Mouse (Mus musculus) retina, adult 2 months (tissue): Measurements from ENCODE around the gene Idnk.
A peak's percentile ranks its signal among the peaks of the same experiment; 100 is the strongest.

ENCODE experiments used
- DNase-seq: peaks from one replicate; pipeline ENCODE4 v3.0.0-alpha.2; 2012; ENCODE audit warnings: low read depth, low spot score

Gene Idnk

GRCm38 (mm10) chr13:58157447-58158098 lies at the start of gene Idnk:
TSS of gene Idnk (plus strand) at chr13:58157649.
- peak; percentile 80 for DNase-seq

GRCm38 (mm10) chr13:58111306-58111705 lies 46.1 kb upstream of the Idnk start:
- no peak for DNase-seq

GRCm38 (mm10) chr13:58112191-58112590 lies 45.3 kb upstream of the Idnk start:
- no peak for DNase-seq

- no peak for DNase-seq
These were observed 44.8 kb upstream of the Idnk start for GRCm38 (mm10) chr13:58112601-58113041.

- DNase-seq: no peak
These were observed 44.2 kb upstream of the Idnk start, which contains the start of gene Klhl3 for GRCm38 (mm10) chr13:58113061-58113900. TSS of gene Klhl3 (minus strand) at chr13:58113592.

GRCm38 (mm10) chr13:58115227-58115626 lies 42.2 kb upstream of the Idnk start:
- DNase-seq: no peak

- no peak for DNase-seq
These were observed 40.6 kb upstream of the Idnk start for GRCm38 (mm10) chr13:58116801-58117200.

GRCm38 (mm10) chr13:58117318-58118017 lies 40.0 kb upstream of the Idnk start:
- no peak for DNase-seq

GRCm38 (mm10) chr13:58122786-58123297 lies 34.6 kb upstream of the Idnk start:
- no peak for DNase-seq

- DNase-seq: no peak
These were observed 34.1 kb upstream of the Idnk start for GRCm38 (mm10) chr13:58123381-58123780.

GRCm38 (mm10) chr13:58124278-58124677 lies 33.2 kb upstream of the Idnk start:
- DNase-seq: no peak

- no peak for DNase-seq
These were observed 32.5 kb upstream of the Idnk start for GRCm38 (mm10) chr13:58124989-58125388.

- DNase-seq: peak; percentile 45
These were observed 31.3 kb upstream of the Idnk start for GRCm38 (mm10) chr13:58126126-58126525.

GRCm38 (mm10) chr13:58126862-58127765 lies 30.3 kb upstream of the Idnk start:
- DNase-seq: no peak

GRCm38 (mm10) chr13:58127766-58128361 lies 29.6 kb upstream of the Idnk start:
- peak; percentile 32 for DNase-seq

- DNase-seq: peak; percentile 91
These were observed 29.1 kb upstream of the Idnk start, which contains the start of gene Hnrnpa0 for GRCm38 (mm10) chr13:58128396-58128767. TSS of gene Hnrnpa0 (minus strand) at chr13:58128556.

GRCm38 (mm10) chr13:58128768-58129671 lies 28.4 kb upstream of the Idnk start:
- DNase-seq: peak; percentile 88

GRCm38 (mm10) chr13:58129687-58130246 lies 27.7 kb upstream of the Idnk start:
- no peak for DNase-seq

GRCm38 (mm10) chr13:58131692-58132091 lies 25.8 kb upstream of the Idnk start:
- DNase-seq: no peak
